Mouse (Mus musculus): ENCODE results near the gene Tnik.

GRCm38 (mm10) chr3:28705522-28706137, 442.6 kb downstream of the Tnik start:
- no peak for TF ChIP-seq CTCF (conservative IDR thresholded peaks at IDR 0.05; ENCODE audit: insufficient read depth, insufficient read length, low read depth, low read length)
- TF ChIP-seq POLR2A (IDR thresholded peaks at IDR 0.05; ENCODE audit: low read depth, low read length) = no peak

Data from kidney, adult 2 months (tissue).